Mouse (Mus musculus) MEL (cell line): Measurements from ENCODE around the gene Col2a1. TPM values are rescaled to one million over a fixed set of nuclear protein-coding genes. Genes with fewer than 3 reads are reported as not detected.

Experiments used
- DNase-seq: peaks from one replicate; pipeline ENCODE4 v3.0.0; 2011; ENCODE audit warnings: low read depth, low spot score
- H3K27ac ChIP-seq: 2 replicates; pipeline ENCODE4 v1.5.1; 2012; ENCODE audit warnings: low read depth, mild to moderate bottlenecking, control low read depth, low read length, moderate library complexity; ENCODE audit not compliant: control insufficient read depth
- H3K27me3 ChIP-seq, 2 experiments: fragments of 150-350 bp in 1 of 2; sonication (generic) in 1 of 2; 2 replicates each; pipeline ENCODE4 v1.6.1; 2012; ENCODE audit warnings: low read length in 2 of 2, mild to moderate bottlenecking in 2 of 2, improper control_type of control experiment in 1 of 2, moderate library complexity in 1 of 2; ENCODE audit not compliant: insufficient read depth in 2 of 2, control insufficient read depth in 1 of 2
- H3K36me3 ChIP-seq, 2 experiments: 2 replicates each; pipeline ENCODE4 v1.6.1; 2012 to 2014; ENCODE audit warnings: low read length in 2 of 2, improper control_type of control experiment in 1 of 2, inconsistent platforms in 1 of 2, mild to moderate bottlenecking in 1 of 2; ENCODE audit not compliant: insufficient read depth in 2 of 2, control insufficient read depth in 1 of 2
- H3K4me1 ChIP-seq, 2 experiments: fragments of 150-350 bp in 1 of 2; sonication (generic) in 1 of 2; 2 replicates each; pipeline ENCODE4 v1.6.1; 2012; ENCODE audit warnings: low read length in 2 of 2, improper control_type of control experiment in 1 of 2, mild to moderate bottlenecking in 1 of 2; ENCODE audit not compliant: insufficient read depth in 2 of 2, control insufficient read depth in 1 of 2
- H3K4me3 ChIP-seq, 2 experiments: fragments of 150-350 bp in 1 of 2; sonication (generic) in 1 of 2; 2 replicates each; pipeline ENCODE4 v1.5.1; 2012; ENCODE audit warnings: low read depth in 2 of 2, low read length in 2 of 2, mild to moderate bottlenecking in 2 of 2, moderate library complexity in 2 of 2, control low read depth in 1 of 2, improper control_type of control experiment in 1 of 2; ENCODE audit not compliant: control insufficient read depth in 1 of 2, insufficient read depth in 1 of 2
- H3K79me2 ChIP-seq: 2 replicates; pipeline ENCODE4 v1.6.1; 2012; ENCODE audit warnings: mild to moderate bottlenecking, low read length, moderate library complexity; ENCODE audit not compliant: control insufficient read depth, poor library complexity, insufficient read depth
- H3K9ac ChIP-seq: 2 replicates; pipeline ENCODE4 v1.6.1; 2012; ENCODE audit warnings: low read depth, mild to moderate bottlenecking, control low read depth, low read length, moderate library complexity; ENCODE audit not compliant: control insufficient read depth, poor library complexity, severe bottlenecking
- H3K9me3 ChIP-seq: fragments of 150-350 bp; sonication (generic); replicated peaks from 2 replicates; pipeline ENCODE4 v1.6.1; 2012; ENCODE audit warnings: mild to moderate bottlenecking, low read length, improper control_type of control experiment, moderate library complexity; ENCODE audit not compliant: insufficient read depth
- BHLHE40 ChIP-seq: IDR thresholded peaks from 2 replicates; pipeline ENCODE4 v1.6.1; 2012; ENCODE audit warnings: low read depth, mild to moderate bottlenecking, inconsistent platforms, low read length, improper control_type of control experiment, borderline replicate concordance
- CHD1 ChIP-seq: IDR thresholded peaks from 2 replicates; pipeline ENCODE4 v1.6.1; 2012; ENCODE audit warnings: low read depth, mild to moderate bottlenecking, inconsistent platforms, low read length, improper control_type of control experiment
- CTCF ChIP-seq, 3 experiments: IDR thresholded peaks in 2 of 3; conservative IDR thresholded peaks in 1 of 3; 2 replicates each; pipeline ENCODE4 v1.5.1; 2011 to 2012; ENCODE audit warnings: low read length in 3 of 3, low read depth in 2 of 3, mild to moderate bottlenecking in 2 of 3, improper control_type of control experiment in 1 of 3, inconsistent platforms in 1 of 3, mixed read lengths in 1 of 3, moderate library complexity in 1 of 3; ENCODE audit not compliant: control insufficient read depth in 1 of 3, insufficient read depth in 1 of 3, poor library complexity in 1 of 3, severe bottlenecking in 1 of 3
- E2F4 ChIP-seq: IDR thresholded peaks from 2 replicates; pipeline ENCODE4 v1.6.1; 2011; ENCODE audit warnings: low read depth, low read length, improper control_type of control experiment, borderline replicate concordance
- EP300 ChIP-seq, 2 experiments: IDR thresholded peaks; 2 replicates each; pipeline ENCODE4 v1.6.1; 2011; ENCODE audit warnings: improper control_type of control experiment in 2 of 2, low read length in 2 of 2, low read depth in 1 of 2, mild to moderate bottlenecking in 1 of 2
- ETS1 ChIP-seq: IDR thresholded peaks from 2 replicates; pipeline ENCODE4 v1.6.1; 2012; ENCODE audit warnings: low read depth, mild to moderate bottlenecking, inconsistent platforms, low read length, improper control_type of control experiment, moderate library complexity
- GABPA ChIP-seq: IDR thresholded peaks from 2 replicates; pipeline ENCODE4 v1.6.1; 2012; ENCODE audit warnings: low read depth, mild to moderate bottlenecking, inconsistent platforms, low read length, improper control_type of control experiment, moderate library complexity
- HCFC1 ChIP-seq: IDR thresholded peaks from 2 replicates; pipeline ENCODE4 v1.6.1; 2012; ENCODE audit warnings: low read depth, mild to moderate bottlenecking, inconsistent platforms, low read length, improper control_type of control experiment, moderate library complexity
- JUND ChIP-seq: IDR thresholded peaks from 2 replicates; pipeline ENCODE4 v1.6.1; 2011; ENCODE audit warnings: low read depth, mild to moderate bottlenecking, improper control_type of control experiment, low read length
- KAT2A ChIP-seq: conservative IDR thresholded peaks from 2 replicates; pipeline ENCODE4 v1.6.1; 2012; ENCODE audit warnings: low read depth, low read length, improper control_type of control experiment, inconsistent platforms
- MAFK ChIP-seq: IDR thresholded peaks from 2 replicates; pipeline ENCODE4 v1.6.1; 2011; ENCODE audit warnings: low read depth, mild to moderate bottlenecking, low read length, improper control_type of control experiment, borderline replicate concordance
- MAX ChIP-seq: IDR thresholded peaks from 2 replicates; pipeline ENCODE4 v1.6.1; 2011; ENCODE audit warnings: low read length, improper control_type of control experiment
- MAZ ChIP-seq: IDR thresholded peaks from 2 replicates; pipeline ENCODE4 v1.6.1; 2012; ENCODE audit warnings: low read depth, mild to moderate bottlenecking, inconsistent platforms, low read length, improper control_type of control experiment
- MEF2A ChIP-seq: IDR thresholded peaks from 2 replicates; pipeline ENCODE4 v1.6.1; 2014; ENCODE audit warnings: low read depth, mild to moderate bottlenecking, inconsistent platforms, low read length, improper control_type of control experiment; ENCODE audit not compliant: poor library complexity, insufficient replicate concordance, severe bottlenecking; ENCODE audit errors: extremely low read depth
- MXI1 ChIP-seq: IDR thresholded peaks from 2 replicates; pipeline ENCODE4 v1.6.1; 2011; ENCODE audit warnings: mild to moderate bottlenecking, low read depth, low read length, improper control_type of control experiment
- MYC ChIP-seq: IDR thresholded peaks from 2 replicates; pipeline ENCODE4 v1.6.1; 2011; ENCODE audit warnings: low read depth, mild to moderate bottlenecking, low read length, improper control_type of control experiment, moderate library complexity
- NELFE ChIP-seq: IDR thresholded peaks from 2 replicates; pipeline ENCODE4 v1.6.1; 2011; ENCODE audit warnings: low read depth, low read length, improper control_type of control experiment
- POLR2AphosphoS5 ChIP-seq: IDR thresholded peaks from 2 replicates; pipeline ENCODE4 v1.6.1; 2012; ENCODE audit warnings: low read depth, borderline replicate concordance, mild to moderate bottlenecking, inconsistent platforms, low read length, moderate library complexity, mixed read lengths
- RAD21 ChIP-seq: IDR thresholded peaks from 2 replicates; pipeline ENCODE4 v1.6.1; 2011; ENCODE audit warnings: mild to moderate bottlenecking, low read depth, low read length, improper control_type of control experiment
- RCOR1 ChIP-seq: IDR thresholded peaks from 2 replicates; pipeline ENCODE4 v1.6.1; 2012; ENCODE audit warnings: low read depth, mild to moderate bottlenecking, inconsistent platforms, low read length, improper control_type of control experiment
- SIN3A ChIP-seq: IDR thresholded peaks from 2 replicates; pipeline ENCODE4 v1.6.1; 2012; ENCODE audit warnings: low read length, improper control_type of control experiment, inconsistent platforms
- TAL1 ChIP-seq: IDR thresholded peaks from 2 replicates; pipeline ENCODE4 v1.6.1; 2012; ENCODE audit warnings: mild to moderate bottlenecking, inconsistent platforms, low read length, moderate library complexity, mixed read lengths
- TBP ChIP-seq: IDR thresholded peaks from 2 replicates; pipeline ENCODE4 v1.8.0; 2011; ENCODE audit warnings: low read depth, low read length, improper control_type of control experiment
- TCF12 ChIP-seq: IDR thresholded peaks from 2 replicates; pipeline ENCODE4 v1.6.1; 2014; ENCODE audit warnings: low read depth, mild to moderate bottlenecking, inconsistent platforms, low read length, improper control_type of control experiment, moderate library complexity
- UBTF ChIP-seq: IDR thresholded peaks from 2 replicates; pipeline ENCODE4 v1.6.1; 2012; ENCODE audit warnings: low read depth, mild to moderate bottlenecking, inconsistent platforms, low read length, improper control_type of control experiment, moderate library complexity, borderline replicate concordance; ENCODE audit not compliant: insufficient read depth
- USF2 ChIP-seq, 2 experiments: IDR thresholded peaks; 2 replicates each; pipeline ENCODE4 v1.6.1; 2011 to 2012; ENCODE audit warnings: improper control_type of control experiment in 2 of 2, low read length in 2 of 2, borderline replicate concordance in 1 of 2, inconsistent platforms in 1 of 2, low read depth in 1 of 2, mild to moderate bottlenecking in 1 of 2; ENCODE audit not compliant: insufficient read depth in 1 of 2
- ZC3H11A ChIP-seq: IDR thresholded peaks from 2 replicates; pipeline ENCODE4 v1.6.1; 2012; ENCODE audit warnings: low read depth, mild to moderate bottlenecking, inconsistent platforms, low read length, improper control_type of control experiment
- ZKSCAN1 ChIP-seq: IDR thresholded peaks from 2 replicates; pipeline ENCODE4 v1.6.1; 2012; ENCODE audit warnings: low read depth, mild to moderate bottlenecking, inconsistent platforms, low read length, improper control_type of control experiment, moderate library complexity
- ZMIZ1 ChIP-seq: IDR thresholded peaks from 2 replicates; pipeline ENCODE4 v1.6.1; 2012; ENCODE audit warnings: low read depth, mild to moderate bottlenecking, inconsistent platforms, low read length, improper control_type of control experiment, moderate library complexity
- polyA plus RNA-seq, 2 experiments: library from polyadenylated mRNA; stranded (reverse) in 1 of 2; unstranded in 1 of 2; fragments of >175 nt in 1 of 2; fragments of >200 nt in 1 of 2; gene quantifications; 2 replicates each; pipeline versions ENCODE4 v1.2.1 to v1.2.4; 2012; ENCODE audit warnings: low replicate concordance in 2 of 2, low read depth in 1 of 2; ENCODE audit not compliant: insufficient read length in 2 of 2, insufficient read depth in 1 of 2, missing spikeins in 1 of 2
- total RNA-seq: library from RNA; depleted of rRNA; stranded (reverse); fragments of 300-350 nt; gene quantifications from 2 replicates; pipeline ENCODE4 v1.2.3, GENCODE M21; 2012

Gene Col2a1
- total and polyA plus RNA-seq, 3 experiments: 0.04 TPM; not detected in 1

DNA sequence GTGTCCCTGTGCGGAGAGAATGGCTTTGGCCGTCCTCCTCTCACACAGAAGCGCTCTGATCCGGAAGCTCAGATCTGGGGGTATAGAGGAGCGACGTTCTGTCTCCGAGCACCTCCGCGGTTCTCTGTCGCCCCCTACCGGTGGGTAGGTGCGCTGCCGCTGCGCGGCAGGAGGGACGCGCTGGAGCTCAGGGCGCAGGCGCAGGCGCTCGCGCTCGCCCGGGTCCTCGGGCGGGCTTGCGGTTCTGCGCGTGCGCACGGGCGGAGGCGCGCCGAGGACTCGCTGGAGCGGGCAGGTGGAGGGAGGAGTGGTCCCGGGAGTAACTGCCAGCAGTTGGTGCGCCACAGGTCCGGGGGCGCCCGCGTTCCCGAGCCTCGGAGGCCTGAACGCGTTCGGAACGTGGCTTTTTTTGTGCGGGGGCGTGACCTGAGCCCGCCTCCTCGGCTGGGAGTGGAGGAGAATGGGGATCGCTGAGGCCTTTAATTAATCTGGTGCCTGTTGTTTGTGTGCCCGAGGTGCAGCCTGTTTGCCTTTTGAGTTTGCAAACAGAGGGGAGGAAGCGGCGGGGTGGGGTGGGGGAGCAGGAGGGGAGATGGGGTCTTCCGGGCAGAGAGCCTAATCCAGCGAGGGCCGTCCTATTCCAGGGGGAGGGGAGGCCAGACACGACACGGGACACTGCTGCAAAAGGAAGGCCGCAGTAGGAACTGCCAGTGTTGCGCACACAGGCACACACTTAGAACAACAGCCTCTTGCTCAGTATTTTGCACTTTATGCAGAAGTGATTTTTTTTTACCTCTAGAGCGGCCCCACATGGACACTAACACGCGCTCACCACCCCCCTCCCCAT is 40.3 kb downstream of the Col2a1 start, which contains the start of gene Tmem106c (continued):
- TF ChIP-seq BHLHE40 (0 out of 2 replicates have a peak, but pooled peaks have one; percentile 32), MAZ (peak; percentile 92), POLR2AphosphoS5 (no peak), NELFE (peak; percentile 99), SIN3A (peak; percentile 82)

DNA sequence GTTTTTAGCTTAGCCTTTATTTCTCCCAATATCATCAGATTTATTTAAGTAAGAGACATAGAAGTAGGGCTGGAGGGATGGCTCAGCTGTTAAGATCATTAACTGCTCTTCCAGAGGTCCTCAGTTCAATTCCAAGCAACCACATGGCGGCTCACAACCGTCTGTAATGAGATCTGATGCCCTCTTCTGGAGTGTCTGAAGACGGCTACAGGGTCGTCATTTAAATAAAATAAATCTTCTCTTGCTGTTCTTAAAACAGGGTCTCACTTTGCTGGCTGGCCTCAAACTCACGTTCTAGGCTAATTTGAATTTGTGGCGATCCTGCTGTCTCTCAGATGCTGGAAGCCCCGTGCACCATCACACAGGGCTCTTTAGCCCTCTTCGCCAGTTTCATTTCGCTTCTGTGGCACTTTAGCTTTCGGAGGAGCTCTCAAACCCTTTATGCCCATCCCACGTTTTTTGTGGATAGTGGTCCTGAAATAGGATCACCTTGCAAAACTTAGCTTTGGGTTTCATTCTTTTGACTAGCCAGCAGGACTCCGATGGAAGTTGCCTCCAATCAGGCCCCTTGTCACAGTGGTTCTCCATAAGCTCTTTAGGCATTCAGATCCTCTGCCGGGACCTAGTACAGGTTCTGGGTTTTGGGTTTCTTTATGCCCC is 41.0 kb downstream of the Col2a1 start:
- peak overlapping the region; percentile 72 for H3K27ac ChIP-seq
- H3K36me3 ChIP-seq: peaks cover 0 to 4% of the 10 kb centered on the region in 2 experiments; a peak in 2 of 4 replicates
- H3K27me3 ChIP-seq: no peaks in the 10 kb centered on the region
- H3K9me3 ChIP-seq: no peaks in the 10 kb centered on the region
- H3K9ac ChIP-seq: peak overlapping the region; percentile 80
- peak overlapping the region; percentile 73 to 75 for H3K4me3 ChIP-seq
- peaks cover 9% of the 10 kb centered on the region; the same call in 1 of the 2 replicates for H3K79me2 ChIP-seq
- H3K4me1 ChIP-seq: peaks cover 0 to 9% of the 10 kb centered on the region in 2 experiments; a peak in 2 of 4 replicates
- DNase-seq: peak; percentile 81
- TF ChIP-seq MYC (peak; percentile 95), POLR2AphosphoS5 (no peak; the same call in 1 of the 2 replicates), NELFE (no peak), BHLHE40 (no peak), CTCF (IDR thresholded peaks at IDR 0.05 in 2 of 3, conservative IDR thresholded peaks at IDR 0.05 in 1 of 3; ENCODE audit: control insufficient read depth in 1 of 3, insufficient read depth in 1 of 3, low read depth in 2 of 3, low read length in 3 of 3, poor library complexity in 1 of 3, severe bottlenecking in 1 of 3) (peak; percentile 44 to 79 (median 49)), JUND (peak; percentile 12; the same call in 1 of the 2 replicates), USF2 (IDR thresholded peaks at IDR 0.05; ENCODE audit: borderline replicate concordance in 1 of 2, insufficient read depth in 1 of 2, low read depth in 1 of 2, low read length in 2 of 2) (no peak), HCFC1 (no peak), ZC3H11A (peak; percentile 33; the same call in 1 of the 2 replicates), TAL1 (no peak), SIN3A (no peak; the same call in none of the 2 replicates), UBTF (no peak), MAX (peak; percentile 80), MAFK (no peak), TCF12 (no peak), ZKSCAN1 (0 out of 2 replicates have a peak, but pooled peaks have one; percentile 24), RCOR1 (peak; percentile 61), KAT2A (no peak), E2F4 (no peak), ZMIZ1 (no peak), MEF2A (no peak), CHD1 (0 out of 2 replicates have a peak, but pooled peaks have one; percentile 45), GABPA (no peak), MXI1 (peak; percentile 79), MAZ (no peak), TBP (no peak; the same call in 1 of the 2 replicates), ETS1 (peak; percentile 53), RAD21 (peak; percentile 28), EP300 (IDR thresholded peaks at IDR 0.05; ENCODE audit: low read depth in 1 of 2, low read length in 2 of 2) (0 out of 4 replicates have a peak, but pooled peaks have one; percentile 19 to 27)
